8 mouse cellular contexts compared by ENCODE assay signal in the genomic region with DNA sequence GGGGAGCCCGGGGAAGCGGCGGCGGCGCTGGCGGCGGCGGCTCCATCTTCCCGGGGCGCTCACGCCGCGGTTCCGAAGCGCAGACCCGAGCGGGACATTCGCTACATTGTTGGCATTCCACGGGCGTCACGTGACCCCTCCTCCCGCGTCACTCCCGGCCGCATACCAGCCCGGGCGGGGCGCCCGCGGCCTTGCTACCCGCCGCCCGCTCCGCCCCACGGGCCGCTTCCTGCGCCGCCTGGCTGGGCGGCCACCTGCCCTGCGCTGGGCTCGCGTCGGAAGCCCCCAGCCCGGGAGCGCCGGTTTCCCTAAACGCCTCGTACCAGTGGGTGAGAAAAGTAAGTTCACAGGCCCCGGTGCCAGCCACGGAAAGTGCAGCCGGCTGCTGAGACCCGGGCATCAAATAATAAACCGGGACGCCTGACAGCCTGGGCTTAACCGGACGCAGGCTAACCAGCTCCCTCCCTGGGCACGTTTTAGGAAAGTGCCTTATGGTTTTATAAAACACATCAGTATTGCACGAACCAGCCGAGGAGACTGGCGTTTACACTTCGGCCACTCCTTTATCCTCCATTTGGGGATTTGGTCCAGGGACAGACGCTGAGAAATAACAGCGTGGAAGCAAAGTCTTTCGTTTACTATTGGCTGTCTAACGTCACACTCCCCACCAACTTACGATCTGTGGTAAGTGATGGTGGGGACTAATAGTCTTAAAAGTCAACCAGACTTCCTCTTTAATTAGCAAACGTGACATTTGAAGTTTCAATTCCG. TPM values are rescaled to one million over a fixed set of nuclear protein-coding genes. Genes with fewer than 3 reads are reported as not detected.
DNase-seq lines count a peak whose midpoint lies in the region; ATAC-seq and TF ChIP-seq lines count a peak whose summit lies in the region.

A gene (minus strand): TSS at position 103 of the 771 bp plus-strand sequence.

- peaks cover 48% of the 10 kb centered on the region for H3K27me3 ChIP-seq in erythroblast, embryonic 14.5 days (ENCODE audit: control insufficient read depth)
- no peaks in the 10 kb centered on the region for H3K27me3 ChIP-seq in heart, embryonic 12.5 days (replicated peaks)
- H3K27me3 ChIP-seq in kidney, postnatal 0 days (ENCODE audit: insufficient read depth, low read length), result no peaks in the 10 kb centered on the region
- no peaks in the 10 kb centered on the region for H3K27me3 ChIP-seq in liver, adult 2 months (ENCODE audit: control insufficient read depth, insufficient read depth, low read length)

- H3K79me2 ChIP-seq in liver, adult 2 months (ENCODE audit: control insufficient read depth, insufficient read depth, low read length), result peaks cover 31% of the 10 kb centered on the region

- H3K36me3 ChIP-seq in erythroblast, embryonic 14.5 days (ENCODE audit: control insufficient read depth), result no peaks in the 10 kb centered on the region; the same call in 1 of the 2 replicates
- no peaks in the 10 kb centered on the region for H3K36me3 ChIP-seq in heart, embryonic 12.5 days
- no peaks in the 10 kb centered on the region for H3K36me3 ChIP-seq in kidney, postnatal 0 days (ENCODE audit: insufficient read depth, low read length)
- no peaks in the 10 kb centered on the region for H3K36me3 ChIP-seq in liver, adult 2 months (ENCODE audit: control insufficient read depth, insufficient read depth, low read length)

- peak; percentile 89 for DNase-seq in CD4-positive helper T cell, adult 2 months (ENCODE audit: low read depth, low spot score)
- peak; percentile 85 for DNase-seq in brain, embryonic 14.5 days (ENCODE audit: low read depth)
- DNase-seq in kidney, postnatal 0 days (ENCODE audit: low spot score), result peak; percentile 92
- peak; percentile 68 for DNase-seq in liver, adult 2 months (ENCODE audit: extremely low read depth, low read depth, low spot score)
- peak; percentile 87 to 88 for DNase-seq in spleen, postnatal 36 days (ENCODE audit: low spot score in 2 of 2)

- H3K4me2 ChIP-seq in heart, embryonic 12.5 days, result peak within 1 kb of the TSS; percentile 85
- peak within 1 kb of the TSS; percentile 86 for H3K4me2 ChIP-seq in kidney, postnatal 0 days (ENCODE audit: low read length)

- peak; percentile 94 for ATAC-seq in heart, embryonic 12.5 days (ENCODE audit: insufficient number of reproducible peaks, low FRiP score)
- peak; percentile 88 for ATAC-seq in kidney, postnatal 0 days (replicated peaks; ENCODE audit: low FRiP score, low read depth)
- peak; percentile 81 for ATAC-seq in monocyte, adult 5-6 weeks (replicated peaks; ENCODE audit: insufficient number of reproducible peaks, low FRiP score, low TSS enrichment, poor library complexity, severe bottlenecking)

- peak within 1 kb of the TSS; percentile 98 for H3K9ac ChIP-seq in heart, embryonic 12.5 days
- peak within 1 kb of the TSS; percentile 99 for H3K9ac ChIP-seq in kidney, postnatal 0 days (ENCODE audit: low read depth, low read length)
- peak within 1 kb of the TSS; percentile 100 for H3K9ac ChIP-seq in liver, adult 2 months (ENCODE audit: low read depth, low read length)

- TF ChIP-seq CTCF in brain, embryonic 14.5 days (IDR thresholded peaks at IDR 0.05; ENCODE audit: borderline replicate concordance, extremely low read depth, insufficient read depth, insufficient read length), result no peak
- no peak for TF ChIP-seq CTCF in kidney, postnatal 0 days (IDR thresholded peaks at IDR 0.05; ENCODE audit: low read depth)
- no peak for TF ChIP-seq CTCF in liver, adult 2 months (IDR thresholded peaks at IDR 0.05; ENCODE audit: low read depth, low read length)

- TF ChIP-seq POLR2A in brain, embryonic 14.5 days (IDR thresholded peaks at IDR 0.05; ENCODE audit: borderline replicate concordance, extremely low read depth, insufficient read depth, insufficient read length, poor library complexity, severe bottlenecking), result no peak
- peak; percentile 46; the same call in 1 of the 2 replicates for TF ChIP-seq POLR2A in liver, adult 2 months (IDR thresholded peaks at IDR 0.05; ENCODE audit: extremely low read depth, insufficient read depth, low read length)

- WGBS in heart, embryonic 12.5 days, result under 1% methylated on average over 66 of the region's 68 CpGs
- WGBS in kidney, postnatal 0 days, result 0% methylated on average over 59 of the region's 68 CpGs
- under 1% methylated on average over 65 of the region's 68 CpGs for WGBS in liver, adult 2 months

- peak within 1 kb of the TSS; percentile 94 for H3K4me3 ChIP-seq in erythroblast, embryonic 14.5 days (replicated peaks)
- H3K4me3 ChIP-seq in heart, embryonic 12.5 days, result peak within 1 kb of the TSS; percentile 93
- peak within 1 kb of the TSS; percentile 98 for H3K4me3 ChIP-seq in kidney, postnatal 0 days (replicated peaks; ENCODE audit: low read depth, low read length)
- peak within 1 kb of the TSS; percentile 93 for H3K4me3 ChIP-seq in liver, adult 2 months (ENCODE audit: insufficient read depth, low read depth, low read length)

- H3K4me1 ChIP-seq in erythroblast, embryonic 14.5 days (ENCODE audit: control insufficient read depth), result peaks cover 56% of the 10 kb centered on the region
- H3K4me1 ChIP-seq in heart, embryonic 12.5 days (replicated peaks), result peaks cover 42% of the 10 kb centered on the region
- H3K4me1 ChIP-seq in kidney, postnatal 0 days (replicated peaks; ENCODE audit: insufficient read depth, low read length), result peaks cover 19% of the 10 kb centered on the region
- H3K4me1 ChIP-seq in liver, adult 2 months (ENCODE audit: control insufficient read depth, insufficient read depth, low read length), result peaks cover 7% of the 10 kb centered on the region

- no peaks in the 10 kb centered on the region; the same call in 1 of the 2 replicates for H3K9me3 ChIP-seq in erythroblast, embryonic 14.5 days (ENCODE audit: control insufficient read depth, low read length)
- H3K9me3 ChIP-seq in heart, embryonic 12.5 days (replicated peaks), result no peaks in the 10 kb centered on the region
- no peaks in the 10 kb centered on the region for H3K9me3 ChIP-seq in kidney, postnatal 0 days (replicated peaks; ENCODE audit: low read length)

- peak within 1 kb of the TSS; percentile 98 for H3K27ac ChIP-seq in heart, embryonic 12.5 days (ENCODE audit: poor library complexity, severe bottlenecking)
- peak within 1 kb of the TSS; percentile 99 for H3K27ac ChIP-seq in kidney, postnatal 0 days
- peak within 1 kb of the TSS; percentile 96 for H3K27ac ChIP-seq in liver, adult 2 months (replicated peaks; ENCODE audit: insufficient read depth, low read depth, low read length)

RNA-seq across cellular contexts. Expression of the gene that starts here (rescaled TPM):
- polyA plus RNA-seq in brain, embryonic 14.5 days (2012; rRNA removed), result not detected in 2 replicates
- 0.20 and 0.37 TPM in 2 replicates for polyA plus RNA-seq in erythroblast, embryonic 14.5 days (2012)
- polyA plus RNA-seq in heart, embryonic 12.5 days (2016; fragmentation: Nextera tagmentation; extraction: Ambion mirVana), result not detected in 2 replicates
- not detected in 2 replicates for polyA plus RNA-seq in kidney, postnatal 0 days (2015; fragmentation: Nextera tagmentation; extraction: Ambion mirVana)
- total RNA-seq in liver, adult 2 months (2014; rRNA removed), result not detected in 2 replicates
- 0.07 TPM in 1 of 2 replicates, not detected in the other for polyA plus RNA-seq in liver, adult 2 months (2012; rRNA removed)
- total RNA-seq in monocyte, adult 5-6 weeks (2017), result 0.58 TPM in 1 of 3 replicates, not detected in the others

Comparison
In these comparisons a context has a peak if more than half of its experiments do, and no peak if none do; other contexts are left out.
1. Peak in every context shown above with its lines: DNase-seq, ATAC-seq, H3K4me3 ChIP-seq and H3K27ac ChIP-seq.
2. Peak in DNase-seq in brain, embryonic 14.5 days; RNA of the gene not detected or under 1 TPM.
3. Peak in ATAC-seq, H3K4me3 ChIP-seq, H3K27ac ChIP-seq, H3K9ac ChIP-seq and H3K4me2 ChIP-seq in heart, embryonic 12.5 days; RNA of the gene not detected or under 1 TPM.
4. Peak in DNase-seq, ATAC-seq, H3K4me3 ChIP-seq, H3K27ac ChIP-seq, H3K9ac ChIP-seq and H3K4me2 ChIP-seq in kidney, postnatal 0 days; RNA of the gene not detected or under 1 TPM.
5. Peak in DNase-seq, H3K4me3 ChIP-seq, H3K27ac ChIP-seq and H3K9ac ChIP-seq in liver, adult 2 months; RNA of the gene not detected or under 1 TPM.
6. Peak in ATAC-seq in monocyte, adult 5-6 weeks; RNA of the gene not detected or under 1 TPM.